Mouse (Mus musculus): ENCODE data around the gene Zfp879. TPM values are rescaled to one million over a fixed set of nuclear protein-coding genes. Genes with fewer than 3 reads are reported as not detected.

Zfp879 gene
- polyA plus RNA-seq, 1 experiment from 2014 or later = 0.79 TPM

GRCm38 (mm10) chr11:50814233-50814632 lies 27.1 kb downstream of the Zfp879 start:
- no peak overlapping the region for H3K27ac ChIP-seq (ENCODE audit: low read depth, low read length)
- ATAC-seq (replicated peaks; ENCODE audit: low FRiP score) = no peak
- no peak for DNase-seq (ENCODE audit: low spot score)
- no peak overlapping the region for H3K9ac ChIP-seq (ENCODE audit: low read length)
- H3K4me2 ChIP-seq (ENCODE audit: low read depth, low read length, severe bottlenecking) = no peak overlapping the region
- peaks cover 28% of the 10 kb centered on the region for H3K9me3 ChIP-seq (ENCODE audit: control insufficient read depth, low read length)
- no peak overlapping the region for H3K4me3 ChIP-seq (ENCODE audit: low read depth, low read length)
- H3K27me3 ChIP-seq (ENCODE audit: control insufficient read depth, insufficient read depth, low read length) = no peaks in the 10 kb centered on the region
- 97% methylated on average over 4 of the region's 4 CpGs for WGBS
- H3K4me1 ChIP-seq (replicated peaks; ENCODE audit: control insufficient read depth, insufficient read depth, low read length) = no peaks in the 10 kb centered on the region
- peaks cover 63% of the 10 kb centered on the region for H3K36me3 ChIP-seq (ENCODE audit: control insufficient read depth, insufficient read depth, low read length)

GRCm38 (mm10) chr11:50798836-50799235 lies 42.5 kb downstream of the Zfp879 start:
- Histone ChIP-seq H3K27me3 (ENCODE audit: control insufficient read depth, insufficient read depth, low read length) (no peaks in the 10 kb centered on the region), H3K36me3 (ENCODE audit: control insufficient read depth, insufficient read depth, low read length) (no peaks in the 10 kb centered on the region), H3K4me1 (replicated peaks; ENCODE audit: control insufficient read depth, insufficient read depth, low read length) (no peaks in the 10 kb centered on the region), H3K4me2 (ENCODE audit: low read depth, low read length, severe bottlenecking) (no peak overlapping the region), H3K9ac (ENCODE audit: low read length) (no peak overlapping the region), H3K9me3 (ENCODE audit: control insufficient read depth, low read length) (no peaks in the 10 kb centered on the region), H3K27ac (ENCODE audit: low read depth, low read length) (no peak overlapping the region), H3K4me3 (ENCODE audit: low read depth, low read length) (no peak overlapping the region)
- ATAC-seq (replicated peaks; ENCODE audit: low FRiP score) (no peak), DNase-seq (ENCODE audit: low spot score) (peak; percentile 25)

- 81% methylated on average over 11 of the region's 11 CpGs for WGBS
- H3K4me2 ChIP-seq (ENCODE audit: low read depth, low read length, severe bottlenecking) = no peak overlapping the region
These were observed 43.7 kb downstream of the Zfp879 start for GRCm38 (mm10) chr11:50797674-50798073.

More at GRCm38 (mm10) chr11:50797674-50798073, 43.7 kb downstream of the Zfp879 start:
- no peaks in the 10 kb centered on the region for H3K27me3 ChIP-seq (ENCODE audit: control insufficient read depth, insufficient read depth, low read length)
- no peak overlapping the region for H3K27ac ChIP-seq (ENCODE audit: low read depth, low read length)
- no peak for ATAC-seq (replicated peaks; ENCODE audit: low FRiP score)
- peak; percentile 49 for DNase-seq (ENCODE audit: low spot score)
- H3K9me3 ChIP-seq (ENCODE audit: control insufficient read depth, low read length) = no peaks in the 10 kb centered on the region
- H3K4me3 ChIP-seq (ENCODE audit: low read depth, low read length) = no peak overlapping the region
- H3K36me3 ChIP-seq (ENCODE audit: control insufficient read depth, insufficient read depth, low read length) = no peaks in the 10 kb centered on the region
- no peaks in the 10 kb centered on the region for H3K4me1 ChIP-seq (replicated peaks; ENCODE audit: control insufficient read depth, insufficient read depth, low read length)
- no peak overlapping the region for H3K9ac ChIP-seq (ENCODE audit: low read length)

Other genes with a start within 250 kb of the Zfp879 start
- gene Adamts2, start 239.5 kb downstream of the Zfp879 start, polyA plus RNA-seq (2014; fragmentation: Nextera tagmentation; extraction: Ambion mirVana) = 1.0 and 1.6 TPM in 2 replicates
- gene Zfp354c, start 13.8 kb downstream of the Zfp879 start, polyA plus RNA-seq (2014; fragmentation: Nextera tagmentation; extraction: Ambion mirVana) = 37.7 and 41.7 TPM in 2 replicates
- not detected in 2 replicates for gene Grm6, start 9.1 kb upstream of the Zfp879 start, polyA plus RNA-seq (2014; fragmentation: Nextera tagmentation; extraction: Ambion mirVana)
- 15.5 and 17.1 TPM in 2 replicates for gene Zfp454, start 46.1 kb upstream of the Zfp879 start, polyA plus RNA-seq (2014; fragmentation: Nextera tagmentation; extraction: Ambion mirVana)
- 33.6 and 35.6 TPM in 2 replicates for gene Zfp2, start 74.6 kb upstream of the Zfp879 start, polyA plus RNA-seq (2014; fragmentation: Nextera tagmentation; extraction: Ambion mirVana)
- gene Zfp354b, start 90.1 kb upstream of the Zfp879 start, polyA plus RNA-seq (2014; fragmentation: Nextera tagmentation; extraction: Ambion mirVana) = 1.0 and 1.9 TPM in 2 replicates
- not detected in 2 replicates for gene 4933414I15Rik, start 102.2 kb upstream of the Zfp879 start, polyA plus RNA-seq (2014; fragmentation: Nextera tagmentation; extraction: Ambion mirVana)
- not detected in 2 replicates for gene Prop1, start 112.2 kb upstream of the Zfp879 start, polyA plus RNA-seq (2014; fragmentation: Nextera tagmentation; extraction: Ambion mirVana)
- gene Olfr1378, start 125.0 kb upstream of the Zfp879 start, polyA plus RNA-seq (2014; fragmentation: Nextera tagmentation; extraction: Ambion mirVana) = not detected in 2 replicates
- gene Olfr1377, start 140.4 kb upstream of the Zfp879 start, polyA plus RNA-seq (2014; fragmentation: Nextera tagmentation; extraction: Ambion mirVana) = not detected in 2 replicates
- gene Olfr51, start 162.0 kb upstream of the Zfp879 start, polyA plus RNA-seq (2014; fragmentation: Nextera tagmentation; extraction: Ambion mirVana) = not detected in 2 replicates
- not detected in 2 replicates for gene Olfr54, start 172.7 kb upstream of the Zfp879 start, polyA plus RNA-seq (2014; fragmentation: Nextera tagmentation; extraction: Ambion mirVana)
- gene Olfr1375, start 206.6 kb upstream of the Zfp879 start, polyA plus RNA-seq (2014; fragmentation: Nextera tagmentation; extraction: Ambion mirVana) = not detected in 2 replicates
- 9.7 and 11.6 TPM in 2 replicates for gene Zfp354a, start 217.7 kb upstream of the Zfp879 start, polyA plus RNA-seq (2014; fragmentation: Nextera tagmentation; extraction: Ambion mirVana)